Mouse (Mus musculus) kidney, postnatal 36 days (tissue): Measurements from ENCODE around the gene Gm10645.

Experiments used
- DNase-seq, 2 experiments: peaks; one replicate each; pipeline ENCODE4 v3.0.0; 2021 to 2022; ENCODE audit warnings: mixed read lengths in 2 of 2

The Gm10645 gene

DNA sequence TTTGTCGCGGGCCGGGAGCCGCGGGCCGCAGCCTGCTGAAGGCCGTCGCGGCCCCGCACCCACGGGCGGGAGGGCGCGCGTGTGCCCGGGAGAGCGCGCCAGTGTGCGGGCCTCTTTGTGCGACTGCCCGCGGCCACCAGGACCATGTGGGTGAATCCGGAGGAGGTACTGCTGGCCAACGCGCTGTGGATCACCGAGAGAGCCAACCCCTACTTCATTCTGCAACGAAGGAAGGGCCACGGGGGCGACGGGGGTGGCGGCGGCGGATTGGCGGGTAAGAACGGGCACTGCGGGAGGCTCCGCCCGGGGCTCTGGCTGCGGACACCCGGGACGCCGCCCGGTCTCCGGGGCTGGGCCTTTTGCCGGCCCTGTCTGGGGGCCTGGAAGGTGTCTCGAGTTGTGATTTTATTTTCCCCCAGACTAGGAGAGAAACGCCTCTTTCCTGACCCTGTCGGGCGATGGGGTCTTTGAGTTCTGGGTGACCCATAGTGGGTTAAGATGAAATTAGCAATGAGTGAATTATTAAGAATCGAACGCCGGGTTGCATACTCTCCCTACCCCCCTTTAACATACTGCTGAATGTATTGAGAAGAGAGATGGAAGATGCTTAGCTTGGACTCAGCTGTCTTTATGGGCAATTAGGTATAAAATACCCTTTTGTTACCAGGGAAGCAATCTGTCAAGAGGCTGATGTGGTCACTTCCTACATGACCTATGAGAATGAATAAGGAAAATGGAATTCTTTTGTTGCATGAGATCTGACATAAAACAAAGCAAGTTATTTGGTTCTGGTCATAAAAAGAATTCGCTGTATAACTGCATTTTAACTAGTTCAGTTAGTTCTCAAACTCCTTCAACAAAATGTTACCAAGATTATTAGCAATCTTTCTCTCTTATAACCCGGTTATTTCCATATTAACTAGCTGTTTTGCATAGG, at the start of gene Gm10645:
Gm10645 (minus strand) TSS at position 240 of the 937 bp plus-strand sequence.
- peak; percentile 12 to 44 for DNase-seq

GRCm38 (mm10) chr8:83215065-83215464, 49.1 kb upstream of the Gm10645 start:
- DNase-seq: peak; percentile 15 to 42

DNA sequence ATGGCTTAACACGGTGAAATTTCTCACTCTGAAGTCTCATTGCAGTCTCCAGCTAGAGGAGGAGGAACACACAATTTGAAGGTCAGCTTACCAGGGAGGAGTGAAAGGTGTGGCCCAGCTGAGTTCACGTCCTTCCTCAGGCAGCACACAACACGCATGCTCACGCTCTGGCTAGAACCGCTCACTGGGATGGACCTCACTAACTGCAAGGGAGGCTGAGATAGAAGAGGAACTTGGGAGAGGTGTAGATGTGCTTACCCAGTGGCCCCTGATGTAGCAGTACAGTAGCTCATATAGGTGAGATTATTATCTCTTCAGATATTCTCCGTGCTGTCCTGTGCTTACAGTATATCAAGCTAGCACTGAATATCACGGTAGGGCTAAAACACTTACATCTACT, 44.7 kb upstream of the Gm10645 start:
- DNase-seq: no peak

DNA sequence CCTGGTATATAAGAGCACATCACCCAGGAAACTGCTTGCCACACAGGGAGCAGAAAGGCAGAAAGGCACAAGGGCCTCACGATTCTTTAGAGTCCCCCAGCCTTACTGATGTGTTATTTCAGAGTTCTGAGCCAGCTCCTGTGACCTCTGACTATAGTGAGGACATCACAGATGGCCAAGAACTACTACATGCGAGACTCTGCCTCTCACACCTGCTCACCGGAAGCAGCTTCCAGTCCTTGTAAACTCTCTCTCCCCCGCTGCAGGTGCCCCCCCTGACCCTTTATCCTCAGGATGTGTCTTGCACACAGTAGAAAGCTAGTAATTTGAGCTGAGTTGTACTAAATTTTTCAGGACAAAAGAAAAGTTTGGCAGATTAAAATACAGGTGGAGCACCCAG, 43.6 kb upstream of the Gm10645 start:
- no peak for DNase-seq

GRCm38 (mm10) chr8:83205907-83206306, 39.9 kb upstream of the Gm10645 start:
- DNase-seq: no peak

DNA sequence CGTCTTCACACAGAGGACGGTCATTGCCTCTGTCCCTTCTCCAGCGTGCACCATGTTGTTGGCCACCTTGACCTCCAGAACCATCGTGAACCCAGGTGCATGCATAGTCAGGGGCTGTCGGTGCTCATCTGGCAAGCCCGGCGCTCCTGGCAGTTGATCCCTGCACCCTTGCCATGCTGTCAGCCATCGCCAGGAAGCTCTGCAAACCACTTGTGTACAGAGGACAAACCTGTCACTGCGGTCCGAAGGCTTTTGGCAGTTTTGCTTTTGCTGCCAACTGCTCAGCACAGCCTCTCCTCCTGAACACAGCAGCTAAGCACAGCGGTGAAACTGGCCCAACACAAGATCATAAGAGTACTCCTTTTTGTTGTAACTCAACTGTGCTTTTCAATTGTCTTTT, 37.0 kb upstream of the Gm10645 start:
- DNase-seq: no peak

- DNase-seq: no peak
These were observed 34.5 kb upstream of the Gm10645 start for GRCm38 (mm10) chr8:83200191-83201177.

- DNase-seq: no peak
These were observed 33.7 kb upstream of the Gm10645 start for GRCm38 (mm10) chr8:83199715-83200114.

DNA sequence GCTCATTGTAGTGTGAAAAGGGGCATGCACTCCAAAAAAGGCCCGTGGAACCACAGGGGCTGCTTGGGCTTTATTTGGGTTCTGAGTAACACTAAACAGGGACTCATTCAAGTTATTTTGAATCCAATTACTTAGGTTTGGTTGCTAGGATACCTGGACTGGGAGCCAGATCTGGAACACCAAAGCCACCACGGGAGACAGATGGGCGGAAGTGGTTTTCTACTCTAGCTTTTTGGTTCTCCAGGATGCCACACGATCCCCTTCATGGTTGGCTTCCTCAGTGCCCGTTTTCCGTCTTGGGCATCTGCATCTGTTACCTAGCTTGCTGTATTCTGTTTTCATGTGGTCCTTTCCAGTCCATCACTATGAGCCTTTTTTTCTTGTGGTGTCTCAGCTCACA, 30.1 kb upstream of the Gm10645 start:
- no peak for DNase-seq

DNA sequence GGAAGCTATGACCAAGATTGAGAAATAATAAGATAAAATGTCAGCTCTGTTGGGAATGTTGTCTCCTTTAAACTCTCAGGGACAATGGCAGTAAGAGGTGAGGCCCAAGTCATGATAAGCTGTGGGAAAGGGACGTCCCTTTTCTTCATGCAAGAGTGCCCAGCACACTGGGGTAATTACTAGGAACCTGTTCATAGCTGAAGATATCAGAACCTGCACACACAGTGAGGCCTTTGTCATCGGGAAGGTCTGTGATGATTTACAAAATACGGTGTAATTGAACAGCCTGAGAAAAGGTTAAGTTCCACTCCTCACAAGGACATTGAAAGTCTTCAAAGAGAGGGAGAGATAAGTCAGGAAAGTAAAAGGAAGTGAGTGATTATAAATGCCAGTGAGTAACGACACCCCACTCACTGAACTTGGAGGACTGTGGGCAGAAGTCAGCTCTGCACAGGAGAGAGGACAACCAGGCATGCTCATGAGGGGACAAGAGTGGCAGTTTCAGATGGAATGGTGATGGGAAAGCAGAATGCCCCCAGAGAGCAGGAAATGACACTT, 23.6 kb upstream of the Gm10645 start:
- DNase-seq: no peak

GRCm38 (mm10) chr8:83187363-83187962, 21.5 kb upstream of the Gm10645 start:
- DNase-seq: no peak

DNA sequence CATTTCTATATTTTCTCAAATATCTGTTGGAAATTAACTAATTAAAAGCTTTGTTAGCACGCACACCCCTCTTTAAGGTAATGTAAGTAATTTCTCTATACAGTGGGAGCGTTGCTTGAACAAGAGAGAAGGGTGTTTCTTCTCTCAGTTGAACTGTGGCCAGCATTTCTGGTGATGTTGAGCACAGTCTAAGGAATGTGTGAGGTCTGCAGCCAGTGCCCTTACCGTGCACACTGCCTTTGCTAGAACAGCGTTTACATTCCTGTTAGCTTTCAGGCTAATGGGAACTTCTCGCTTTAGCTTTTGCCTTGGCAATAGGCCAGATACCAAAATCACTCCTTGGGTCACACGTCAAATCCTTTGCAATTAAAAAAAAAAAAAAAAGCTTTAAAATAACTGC, 20.4 kb upstream of the Gm10645 start:
- DNase-seq: peak in 1 of 2 experiments; percentile 9

- DNase-seq: no peak
These were observed 16.8 kb upstream of the Gm10645 start for GRCm38 (mm10) chr8:83182784-83183183.

- DNase-seq: no peak
These were observed 16.0 kb upstream of the Gm10645 start for GRCm38 (mm10) chr8:83181851-83182482.

DNA sequence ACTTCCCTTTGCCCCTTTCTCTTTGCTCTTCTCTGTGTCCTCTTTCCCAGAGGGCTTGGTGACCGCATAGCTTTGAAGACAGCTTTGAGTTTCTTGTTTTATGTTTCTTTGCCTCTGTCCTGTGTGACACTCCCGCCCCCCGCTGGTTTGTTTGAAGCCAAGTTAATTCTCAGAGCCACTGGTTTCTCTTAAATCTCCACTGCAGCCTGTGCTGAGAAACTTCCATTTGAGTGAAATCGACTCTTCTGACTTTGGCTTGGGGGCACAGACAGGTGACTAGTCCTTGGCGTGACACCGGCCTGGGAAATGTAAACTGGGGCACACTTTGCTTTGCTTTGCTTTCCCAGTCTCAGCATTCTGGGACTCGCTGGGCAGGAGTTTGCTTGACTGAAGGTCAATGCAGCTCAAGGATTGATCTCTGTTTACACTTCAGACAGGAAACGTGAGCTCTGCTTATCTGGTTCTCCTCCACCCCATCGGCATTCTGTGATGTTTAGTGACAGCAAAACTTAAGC, 12.3 kb upstream of the Gm10645 start:
- peak in 1 of 2 experiments; percentile 45 for DNase-seq

- no peak for DNase-seq
These were observed 11.6 kb upstream of the Gm10645 start for GRCm38 (mm10) chr8:83177317-83178195.

DNA sequence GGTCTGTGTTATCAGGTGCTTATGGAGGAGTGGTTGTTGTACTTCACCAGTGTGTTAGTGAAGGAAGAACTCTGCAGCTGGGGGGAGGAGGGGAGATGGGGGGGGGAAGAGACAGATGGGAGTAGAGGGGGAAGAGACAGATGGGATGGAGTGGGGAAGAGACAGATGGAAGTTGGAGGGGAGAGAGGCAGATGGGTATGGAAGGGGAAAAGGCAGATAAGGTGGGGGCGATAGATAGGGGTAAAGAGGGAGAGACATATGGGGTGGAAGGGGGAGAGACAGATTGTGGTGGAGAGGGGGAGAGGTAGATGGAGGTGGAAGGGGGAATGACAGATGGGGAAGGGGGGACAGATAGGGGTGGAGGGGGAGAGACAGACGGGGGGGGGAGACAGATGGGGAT, 10.8 kb upstream of the Gm10645 start:
- no peak for DNase-seq

- no peak for DNase-seq
These were observed 9.7 kb upstream of the Gm10645 start for GRCm38 (mm10) chr8:83175680-83176079.

- no peak for DNase-seq
These were observed 4.9 kb upstream of the Gm10645 start for GRCm38 (mm10) chr8:83170894-83171293.

DNA sequence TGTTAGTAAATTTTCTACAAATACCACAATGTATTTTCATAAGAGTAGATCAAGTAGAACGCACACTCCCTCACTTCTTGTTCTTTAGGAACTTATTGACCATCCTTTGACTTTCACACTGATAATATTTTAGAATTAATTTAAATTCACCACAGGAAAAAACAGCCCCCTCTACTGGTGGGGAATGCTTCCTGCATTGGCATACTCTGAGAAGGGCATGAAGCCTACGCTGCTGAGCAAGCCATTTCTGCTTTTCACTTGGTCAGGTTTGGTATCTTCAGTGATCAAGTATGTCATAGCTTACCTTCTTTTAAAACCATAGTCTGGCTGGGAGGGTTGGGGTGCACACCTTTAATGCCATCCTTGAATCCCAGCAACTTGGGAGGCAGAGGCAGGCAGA, 3.7 kb upstream of the Gm10645 start:
- peak in 1 of 2 experiments; percentile 37 for DNase-seq

GRCm38 (mm10) chr8:83169127-83169526, 3.2 kb upstream of the Gm10645 start:
- no peak for DNase-seq
